Mouse (Mus musculus): ENCODE results near the gene Itgb8. TPM values are rescaled to one million over a fixed set of nuclear protein-coding genes. Genes with fewer than 3 reads are reported as not detected.
A peak's percentile ranks its signal among the peaks of the same experiment; 100 is the strongest.

Itgb8 gene
- polyA plus RNA-seq, 1 experiment from 2014 or later = 2.6 TPM

DNA sequence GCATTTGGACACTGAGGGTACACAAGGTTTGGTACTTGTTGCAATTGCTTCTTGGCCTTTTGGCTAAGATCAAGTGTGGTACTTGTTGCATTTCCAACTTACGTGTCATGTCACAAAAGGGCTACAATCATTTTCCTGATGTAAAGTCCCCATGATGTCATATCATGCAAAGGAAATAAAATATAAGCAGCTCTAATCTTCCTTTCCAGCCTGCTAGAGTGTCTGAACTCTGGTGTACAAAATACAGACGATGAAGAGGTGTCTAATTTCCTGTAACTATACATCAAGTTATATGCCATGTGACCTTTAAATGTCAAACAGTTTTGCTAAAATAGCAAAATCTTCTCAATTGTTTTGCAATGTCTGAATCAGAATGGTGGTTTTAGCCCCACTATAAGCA is 34.2 kb downstream of the Itgb8 start:
- Histone ChIP-seq H3K4me2 (replicated peaks) (no peak overlapping the region), H3K9me3 (no peaks in the 10 kb centered on the region), H3K4me1 (replicated peaks) (no peaks in the 10 kb centered on the region)

DNA sequence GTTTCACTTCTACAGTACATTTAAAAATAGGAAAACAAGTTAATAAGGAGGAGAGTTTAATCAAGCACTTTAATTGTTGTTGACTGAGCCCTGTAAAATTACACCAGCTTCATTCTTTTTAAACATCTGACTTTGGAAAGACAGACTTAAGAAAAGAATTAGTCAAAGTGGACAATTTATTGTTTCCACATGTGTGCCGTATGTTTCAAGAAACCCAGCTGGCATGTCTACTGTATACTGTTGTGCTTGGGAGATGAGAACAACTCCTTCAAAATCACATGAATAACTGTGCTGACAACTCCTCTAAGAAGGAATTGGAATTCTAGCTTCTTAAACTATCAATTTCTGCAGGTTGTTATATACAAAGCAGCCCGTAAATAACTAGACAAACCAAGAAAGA is 35.8 kb downstream of the Itgb8 start:
- Histone ChIP-seq H3K36me3 (no peaks in the 10 kb centered on the region), H3K4me2 (replicated peaks) (no peak overlapping the region), H3K9me3 (no peaks in the 10 kb centered on the region), H3K27me3 (replicated peaks) (no peaks in the 10 kb centered on the region), H3K4me3 (replicated peaks) (no peak overlapping the region), H3K4me1 (replicated peaks) (no peaks in the 10 kb centered on the region), H3K27ac (no peak overlapping the region), H3K9ac (no peak overlapping the region)
- no peak for ATAC-seq
- 67% methylated on average over 2 of the region's 2 CpGs for WGBS

More for the DNA sequence above, 34.2 kb downstream of the Itgb8 start:
- no peak overlapping the region for H3K4me3 ChIP-seq (replicated peaks)
- no peak overlapping the region for H3K27ac ChIP-seq
- no peak overlapping the region for H3K9ac ChIP-seq
- H3K27me3 ChIP-seq (replicated peaks) = no peaks in the 10 kb centered on the region
- WGBS = 73% methylated on average over 2 of the region's 2 CpGs
- no peaks in the 10 kb centered on the region for H3K36me3 ChIP-seq
- ATAC-seq = no peak

DNA sequence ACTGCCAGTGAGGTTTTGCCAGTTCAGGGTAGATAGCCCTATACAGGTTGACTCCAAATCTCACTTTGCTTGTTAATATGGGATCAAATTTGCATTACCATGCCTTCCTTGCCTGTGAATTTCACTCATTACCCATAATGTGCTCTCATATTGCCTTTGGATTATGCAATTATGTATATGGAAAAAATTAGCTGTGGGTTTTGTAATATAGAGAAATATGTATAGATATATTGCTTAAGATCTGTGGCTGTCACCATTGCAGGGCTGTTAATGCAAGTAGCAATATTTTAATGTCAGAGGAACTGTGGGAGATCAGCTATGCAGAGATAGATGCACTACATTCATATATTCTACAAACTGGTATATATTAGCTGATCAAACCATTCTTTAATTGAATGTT is 43.5 kb downstream of the Itgb8 start:
- H3K4me2 ChIP-seq (replicated peaks) = no peak overlapping the region
- H3K36me3 ChIP-seq = no peaks in the 10 kb centered on the region
- H3K27ac ChIP-seq = no peak overlapping the region
- no peaks in the 10 kb centered on the region for H3K4me1 ChIP-seq (replicated peaks)
- H3K9ac ChIP-seq = no peak overlapping the region
- no peaks in the 10 kb centered on the region for H3K9me3 ChIP-seq
- no peak for ATAC-seq
- H3K27me3 ChIP-seq (replicated peaks) = no peaks in the 10 kb centered on the region
- no peak overlapping the region for H3K4me3 ChIP-seq (replicated peaks)

DNA sequence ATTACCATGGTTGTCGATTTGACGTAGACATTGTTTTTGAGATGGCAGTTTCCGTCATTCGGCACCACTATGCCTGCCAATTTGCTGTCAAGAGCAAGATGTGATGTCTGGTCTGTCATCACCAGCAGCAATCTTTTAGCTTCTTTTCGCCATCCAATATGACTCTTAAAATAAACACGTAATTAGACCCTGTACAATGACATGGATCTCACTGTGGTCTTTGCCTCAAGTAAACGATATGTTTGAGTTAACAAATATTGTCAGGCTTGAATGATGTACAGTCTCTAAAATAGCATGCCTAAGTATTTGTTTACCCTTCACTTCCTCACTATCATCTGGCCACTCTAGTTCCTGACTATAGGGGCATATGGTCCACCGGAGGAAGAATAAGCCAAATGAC is 48.8 kb downstream of the Itgb8 start:
- Histone ChIP-seq H3K36me3 (no peaks in the 10 kb centered on the region), H3K27me3 (replicated peaks) (no peaks in the 10 kb centered on the region), H3K4me3 (replicated peaks) (no peak overlapping the region), H3K4me2 (replicated peaks) (no peak overlapping the region), H3K4me1 (replicated peaks) (no peaks in the 10 kb centered on the region), H3K27ac (no peak overlapping the region), H3K9me3 (no peaks in the 10 kb centered on the region), H3K9ac (no peak overlapping the region)
- WGBS = 76% methylated on average over 8 of the region's 8 CpGs
- ATAC-seq = no peak

DNA sequence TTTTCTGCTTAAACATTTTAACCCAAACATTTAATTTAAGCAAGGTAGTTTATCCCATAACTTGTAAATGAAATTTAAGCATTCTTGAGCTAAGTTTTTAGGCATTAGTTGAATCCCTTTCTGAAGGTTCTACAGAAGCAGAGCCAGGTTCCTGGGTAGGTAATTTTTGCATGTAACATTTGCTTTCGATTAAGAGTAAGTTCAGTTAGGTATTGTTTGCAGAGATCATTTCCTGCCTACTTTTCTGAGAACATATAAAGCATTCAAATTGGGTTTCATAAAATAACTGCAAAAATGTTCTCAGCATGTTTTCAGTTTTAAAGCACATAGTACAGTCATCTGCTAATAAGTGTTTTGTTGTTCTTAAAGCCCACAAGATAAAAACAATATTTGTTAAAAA is 53.2 kb downstream of the Itgb8 start:
- Histone ChIP-seq H3K4me1 (replicated peaks) (no peaks in the 10 kb centered on the region), H3K27ac (no peak overlapping the region), H3K9me3 (no peaks in the 10 kb centered on the region), H3K9ac (no peak overlapping the region), H3K4me3 (replicated peaks) (no peak overlapping the region), H3K36me3 (no peaks in the 10 kb centered on the region), H3K4me2 (replicated peaks) (no peak overlapping the region), H3K27me3 (replicated peaks) (no peaks in the 10 kb centered on the region)
- no peak for ATAC-seq
- WGBS = 79% methylated on average over 1 of the region's 1 CpGs

DNA sequence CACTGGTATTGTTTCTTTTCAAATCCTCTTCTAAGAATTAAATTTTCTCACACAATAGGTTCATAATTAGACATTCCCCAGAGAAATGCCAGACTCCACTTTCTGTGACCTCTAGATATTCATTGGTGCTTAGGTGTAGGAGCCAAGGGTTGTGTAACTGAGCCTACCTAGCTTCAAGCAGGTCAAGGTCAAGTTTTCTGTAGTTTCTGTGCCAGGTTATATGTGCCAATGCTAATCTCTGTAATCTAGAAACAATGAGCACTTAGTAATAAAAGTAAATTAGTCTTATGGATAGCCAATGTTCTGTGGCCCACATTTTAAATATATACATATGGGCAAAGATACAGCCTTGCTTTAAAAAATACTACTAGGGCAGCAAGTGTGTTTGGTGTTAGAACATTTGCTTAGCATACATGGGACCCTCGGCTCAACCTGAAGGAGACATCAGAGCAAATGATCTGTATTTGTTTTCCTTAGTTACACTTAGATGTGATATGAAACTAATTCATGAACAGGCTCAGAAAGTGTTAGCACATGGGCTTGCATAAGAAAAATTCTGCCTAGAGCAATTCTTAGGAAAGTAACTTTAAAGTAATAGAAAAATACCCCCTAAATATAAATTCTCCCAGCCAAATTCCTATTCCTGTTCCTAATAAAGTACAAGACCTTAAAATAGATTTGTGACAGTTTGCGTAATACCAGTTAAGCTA is 56.2 kb downstream of the Itgb8 start:
- Histone ChIP-seq H3K4me2 (replicated peaks) (no peak overlapping the region), H3K9me3 (no peaks in the 10 kb centered on the region), H3K9ac (no peak overlapping the region), H3K4me1 (replicated peaks) (no peaks in the 10 kb centered on the region), H3K4me3 (replicated peaks) (no peak overlapping the region), H3K27me3 (replicated peaks) (no peaks in the 10 kb centered on the region), H3K27ac (no peak overlapping the region), H3K36me3 (no peaks in the 10 kb centered on the region)
- WGBS = 86% methylated on average over 2 of the region's 2 CpGs
- ATAC-seq = no peak

DNA sequence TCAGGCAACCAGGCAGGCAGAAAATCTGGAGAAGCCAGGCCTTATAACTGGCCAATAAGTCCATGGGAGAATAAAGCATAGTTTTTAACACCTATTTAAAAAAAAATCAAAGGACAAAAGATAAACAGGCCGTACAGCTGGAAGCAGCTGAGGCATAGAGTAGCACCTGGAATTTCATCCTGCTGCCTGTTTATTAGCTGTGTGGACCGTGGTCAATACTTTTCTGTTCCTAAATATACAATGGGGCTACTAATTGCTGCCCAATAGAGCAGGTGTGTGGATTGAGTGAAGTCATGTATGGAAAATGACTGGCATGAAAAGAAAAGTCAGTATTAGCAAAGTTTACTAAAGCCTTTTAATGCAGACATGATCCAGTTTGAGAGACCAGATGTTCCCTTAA is 62.6 kb downstream of the Itgb8 start:
- no peak for ATAC-seq
- Histone ChIP-seq H3K4me3 (replicated peaks) (no peak overlapping the region), H3K9me3 (no peaks in the 10 kb centered on the region), H3K27me3 (replicated peaks) (no peaks in the 10 kb centered on the region), H3K9ac (no peak overlapping the region), H3K36me3 (no peaks in the 10 kb centered on the region), H3K4me2 (replicated peaks) (no peak overlapping the region), H3K4me1 (replicated peaks) (no peaks in the 10 kb centered on the region), H3K27ac (no peak overlapping the region)
- WGBS = 74% methylated on average over 2 of the region's 2 CpGs

DNA sequence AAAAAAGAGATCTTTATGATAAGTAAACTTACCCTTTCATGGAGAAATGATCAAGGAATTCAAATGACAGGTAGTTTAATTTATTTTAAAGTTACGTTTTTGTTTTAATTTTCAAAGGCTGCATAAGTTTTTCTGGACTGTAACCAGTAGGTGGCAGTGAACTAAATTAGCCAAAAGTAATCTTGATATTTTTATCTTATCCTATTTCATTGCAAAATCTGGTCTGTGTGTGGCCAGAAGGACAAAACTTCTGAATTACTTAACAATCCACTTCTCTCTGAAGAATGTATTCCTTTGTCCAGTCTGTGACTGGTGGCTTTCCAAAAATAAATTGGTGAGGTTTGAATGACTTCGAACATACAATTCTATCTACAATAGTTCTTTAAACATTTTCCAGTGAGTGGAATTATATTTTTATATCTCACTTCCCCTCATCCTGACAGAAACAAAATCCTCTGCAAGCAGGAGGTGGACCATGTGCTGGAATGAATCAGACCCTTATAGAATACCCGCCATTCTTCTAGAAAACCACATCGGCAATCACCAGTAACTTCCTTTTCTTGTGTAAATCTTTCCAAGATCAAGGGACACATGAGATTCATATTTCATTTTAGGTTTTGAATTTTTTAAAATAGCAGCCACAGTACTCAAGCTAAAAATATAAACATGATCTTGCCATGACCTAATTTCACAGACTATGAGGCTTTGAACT is 68.6 kb downstream of the Itgb8 start:
- Histone ChIP-seq H3K9me3 (no peaks in the 10 kb centered on the region), H3K27ac (no peak overlapping the region), H3K4me2 (replicated peaks) (no peak overlapping the region), H3K4me1 (replicated peaks) (no peaks in the 10 kb centered on the region), H3K27me3 (replicated peaks) (no peaks in the 10 kb centered on the region), H3K36me3 (no peaks in the 10 kb centered on the region), H3K9ac (no peak overlapping the region), H3K4me3 (replicated peaks) (no peak overlapping the region)
- no peak for ATAC-seq
- 77% methylated on average over 4 of the region's 4 CpGs for WGBS

DNA sequence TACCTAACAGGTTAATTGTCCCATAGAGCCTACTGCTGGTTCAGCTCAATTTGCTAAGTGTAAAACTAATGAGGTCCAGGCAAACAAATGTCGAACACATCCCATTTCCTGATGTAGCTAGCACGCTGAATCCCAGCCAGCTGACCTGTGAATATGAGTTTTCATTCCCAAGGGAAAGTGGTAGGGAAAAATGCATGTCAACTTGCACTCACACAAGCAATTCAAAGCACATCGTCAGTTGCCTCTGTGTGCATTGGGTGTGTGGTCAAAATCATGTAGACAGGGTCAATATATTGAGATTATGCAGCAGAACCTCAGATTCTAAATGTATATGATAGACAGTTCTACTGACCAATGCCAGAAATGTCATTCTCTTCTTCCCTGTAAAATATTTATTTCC is 69.5 kb downstream of the Itgb8 start:
- no peak for ATAC-seq

DNA sequence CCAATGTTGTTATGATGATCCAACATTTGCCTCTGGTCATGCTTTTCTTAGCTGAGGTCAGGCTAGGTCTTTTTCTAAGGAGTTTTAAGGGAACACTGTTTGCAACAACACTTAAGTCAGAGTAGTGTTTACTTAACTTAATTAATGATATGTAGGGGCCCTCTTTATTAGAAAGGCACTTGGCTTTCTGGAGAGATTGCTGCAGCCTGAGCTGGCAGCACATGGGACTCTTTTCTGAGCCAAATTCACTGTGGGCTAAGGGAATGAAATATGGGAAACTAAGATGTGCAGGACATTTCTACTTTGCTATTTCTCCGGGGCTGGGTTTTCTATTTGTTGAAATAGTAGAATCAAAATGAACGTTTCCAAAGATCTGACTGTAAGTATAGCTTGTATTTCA is 73.5 kb downstream of the Itgb8 start:
- ATAC-seq = no peak
- 61% methylated on average over 2 of the region's 2 CpGs for WGBS
- no peaks in the 10 kb centered on the region for H3K4me1 ChIP-seq (replicated peaks)
- no peaks in the 10 kb centered on the region for H3K9me3 ChIP-seq
- H3K27me3 ChIP-seq (replicated peaks) = no peaks in the 10 kb centered on the region
- H3K9ac ChIP-seq = no peak overlapping the region
- no peaks in the 10 kb centered on the region for H3K36me3 ChIP-seq
- no peak overlapping the region for H3K4me3 ChIP-seq (replicated peaks)
- H3K27ac ChIP-seq = no peak overlapping the region
- H3K4me2 ChIP-seq (replicated peaks) = no peak overlapping the region

More for the DNA sequence above, 69.5 kb downstream of the Itgb8 start:
- Histone ChIP-seq H3K4me2 (replicated peaks) (no peak overlapping the region), H3K4me1 (replicated peaks) (no peaks in the 10 kb centered on the region), H3K9ac (no peak overlapping the region), H3K27ac (no peak overlapping the region), H3K36me3 (no peaks in the 10 kb centered on the region), H3K27me3 (replicated peaks) (no peaks in the 10 kb centered on the region), H3K9me3 (no peaks in the 10 kb centered on the region), H3K4me3 (replicated peaks) (no peak overlapping the region)
- whole genome bisulfite sequencing = 64% methylated on average over 3 of the region's 3 CpGs

DNA sequence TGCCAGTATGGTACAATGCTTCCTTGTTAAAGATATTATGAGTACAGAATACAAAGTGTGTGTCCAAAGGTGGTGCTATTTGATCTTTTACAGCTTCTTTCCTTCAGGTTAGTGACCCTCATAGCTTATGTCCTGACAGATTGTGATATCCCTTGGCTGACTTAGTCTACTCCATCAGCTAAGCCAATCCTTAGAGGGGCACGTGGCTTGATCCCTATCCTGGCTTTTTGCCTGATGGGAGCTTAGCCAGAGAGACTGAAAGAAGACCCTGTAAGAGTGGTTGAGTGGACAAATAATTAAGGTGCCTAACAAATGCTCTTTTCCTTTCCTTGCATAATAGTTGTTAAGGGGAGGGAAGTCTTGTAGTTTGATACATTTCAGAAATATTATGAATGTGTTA is 73.9 kb downstream of the Itgb8 start:
- Histone ChIP-seq H3K4me1 (replicated peaks) (no peaks in the 10 kb centered on the region), H3K27me3 (replicated peaks) (no peaks in the 10 kb centered on the region), H3K4me2 (replicated peaks) (no peak overlapping the region), H3K27ac (no peak overlapping the region), H3K9ac (no peak overlapping the region), H3K4me3 (replicated peaks) (no peak overlapping the region), H3K36me3 (no peaks in the 10 kb centered on the region), H3K9me3 (no peaks in the 10 kb centered on the region)
- WGBS = 67% methylated on average over 1 of the region's 1 CpGs
- ATAC-seq = no peak

DNA sequence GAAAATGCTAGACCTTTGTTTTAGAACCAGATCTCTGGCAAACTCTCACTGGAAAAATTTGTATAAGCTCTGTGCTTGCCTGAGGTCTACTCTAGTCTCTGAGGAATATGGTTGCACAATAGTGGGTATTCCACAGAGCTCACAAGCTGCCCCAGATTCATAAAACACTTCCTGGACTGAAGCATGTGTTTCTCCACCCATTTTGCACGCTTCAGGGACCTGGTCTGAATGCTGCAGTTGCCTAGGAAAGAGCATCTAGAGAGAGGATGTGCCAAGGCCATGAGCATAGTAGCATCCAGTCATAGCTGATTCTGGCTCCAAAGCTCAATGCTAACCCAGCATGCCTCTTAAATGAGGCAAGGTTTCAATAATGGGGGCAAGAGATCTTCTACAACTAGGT is 74.4 kb downstream of the Itgb8 start:
- no peaks in the 10 kb centered on the region for H3K9me3 ChIP-seq
- H3K27me3 ChIP-seq (replicated peaks) = no peaks in the 10 kb centered on the region
- 57% methylated on average over 1 of the region's 1 CpGs for WGBS
- no peak overlapping the region for H3K4me2 ChIP-seq (replicated peaks)
- no peak for ATAC-seq
- no peak overlapping the region for H3K4me3 ChIP-seq (replicated peaks)
- H3K9ac ChIP-seq = no peak overlapping the region
- H3K4me1 ChIP-seq (replicated peaks) = no peaks in the 10 kb centered on the region
- 0 out of 2 replicates have a peak overlapping the region, but pooled peaks have one; percentile 44 for H3K27ac ChIP-seq
- H3K36me3 ChIP-seq = no peaks in the 10 kb centered on the region

DNA sequence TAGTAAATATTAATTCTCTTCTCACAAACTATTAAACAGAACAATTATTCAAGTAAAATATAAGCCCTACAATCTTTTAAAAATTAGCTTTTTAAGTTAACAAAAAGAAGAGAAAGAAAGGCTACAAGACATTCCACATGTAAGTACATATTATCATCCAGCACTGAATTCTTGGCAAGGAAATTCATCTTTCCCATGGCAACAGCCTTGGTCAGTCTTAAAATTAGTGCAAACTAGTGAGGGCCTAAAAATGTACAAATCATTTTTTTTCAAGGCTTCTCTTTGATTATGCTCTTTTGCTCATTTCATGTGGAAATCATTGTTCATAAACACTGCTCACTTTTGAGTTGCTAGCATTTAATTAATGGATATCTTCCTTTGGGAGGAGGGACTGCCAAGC is 77.8 kb downstream of the Itgb8 start:
- Histone ChIP-seq H3K9ac (no peak overlapping the region), H3K27me3 (replicated peaks) (no peaks in the 10 kb centered on the region), H3K4me1 (replicated peaks) (no peaks in the 10 kb centered on the region), H3K36me3 (no peaks in the 10 kb centered on the region), H3K27ac (no peak overlapping the region), H3K4me2 (replicated peaks) (no peak overlapping the region), H3K9me3 (no peaks in the 10 kb centered on the region), H3K4me3 (replicated peaks) (no peak overlapping the region)
- ATAC-seq = no peak
